Mouse (Mus musculus) liver, adult 2 months (tissue): ENCODE data around the gene Hoxb7. TPM values are rescaled to one million over a fixed set of nuclear protein-coding genes. Genes with fewer than 3 reads are reported as not detected.

Experiments used
- DNase-seq: peaks from one replicate; pipeline ENCODE4 v3.0.0-alpha.2; 2011; ENCODE audit warnings: low read depth, low spot score; ENCODE audit errors: extremely low read depth
- H3K27ac ChIP-seq: fragments of 200-500 bp; replicated peaks from 2 replicates; pipeline ENCODE4 v1.5.1; 2012; ENCODE audit warnings: low read depth, mild to moderate bottlenecking, control low read depth, inconsistent platforms, low read length; ENCODE audit not compliant: insufficient read depth
- H3K27me3 ChIP-seq: fragments of 200-500 bp; 2 replicates; pipeline ENCODE4 v1.6.1; 2012; ENCODE audit warnings: mild to moderate bottlenecking, moderate library complexity, low read length, inconsistent platforms; ENCODE audit not compliant: control insufficient read depth, insufficient read depth
- H3K36me3 ChIP-seq: fragments of 200-500 bp; 2 replicates; pipeline ENCODE4 v1.6.1; 2012; ENCODE audit warnings: low read length, inconsistent platforms; ENCODE audit not compliant: control insufficient read depth, insufficient read depth
- H3K4me1 ChIP-seq: fragments of 200-500 bp; 2 replicates; pipeline ENCODE4 v1.6.1; 2011; ENCODE audit warnings: low read length; ENCODE audit not compliant: control insufficient read depth, insufficient read depth
- H3K4me3 ChIP-seq: fragments of 200-500 bp; 2 replicates; pipeline ENCODE4 v1.5.1; 2011; ENCODE audit warnings: low read depth, mild to moderate bottlenecking, control low read depth, low read length, moderate library complexity; ENCODE audit not compliant: insufficient read depth
- H3K79me2 ChIP-seq: fragments of 200-500 bp; 2 replicates; pipeline ENCODE4 v1.6.1; 2012; ENCODE audit warnings: inconsistent platforms, mild to moderate bottlenecking, low read length, moderate library complexity; ENCODE audit not compliant: control insufficient read depth, insufficient read depth
- H3K9ac ChIP-seq: fragments of 200-500 bp; 2 replicates; pipeline ENCODE4 v1.6.1; 2012; ENCODE audit warnings: low read depth, mild to moderate bottlenecking, control low read depth, inconsistent platforms, low read length
- CTCF ChIP-seq: fragments of 200-500 bp; IDR thresholded peaks from 2 replicates; pipeline ENCODE4 v1.5.1; 2011; ENCODE audit warnings: low read depth, low read length, control low read depth
- POLR2A ChIP-seq: fragments of 200-500 bp; IDR thresholded peaks from 2 replicates; pipeline ENCODE4 v1.6.1; 2011; ENCODE audit warnings: low read length, control low read depth; ENCODE audit not compliant: insufficient read depth; ENCODE audit errors: extremely low read depth
- WGBS: fragments of 180-500 bp; shearing (Covaris S2); methylation state at CpG from one replicate; pipeline ENCODE4 v1.1.7; 2018; 5-methylcytosine and 5-hydroxymethylcytosine counted together
- polyA plus RNA-seq: library from polyadenylated mRNA; depleted of rRNA; stranded (reverse); fragments of >200 nt; gene quantifications from 2 replicates; pipeline ENCODE4 v1.2.3, GENCODE M21; 2012
- total RNA-seq: library from RNA; depleted of rRNA; stranded (reverse); fragments of >200 nt; gene quantifications from 2 replicates; pipeline ENCODE4 v1.2.3, GENCODE M21; 2014

Hoxb7 gene
- total and polyA plus RNA-seq, 2 experiments, result 0.09 to 0.17 TPM

GRCm38 (mm10) chr11:96286739-96287385, 439 bp downstream of the Hoxb7 start:
- Histone ChIP-seq H3K4me1 (peaks cover 3% of the 10 kb centered on the region; the same call in 1 of the 2 replicates), H3K4me3 (peak overlapping the region; percentile 32), H3K9ac (peak overlapping the region; percentile 46; the same call in 1 of the 2 replicates), H3K27ac (no peak overlapping the region), H3K79me2 (no peaks in the 10 kb centered on the region), H3K27me3 (peaks cover 28% of the 10 kb centered on the region), H3K36me3 (no peaks in the 10 kb centered on the region)
- TF ChIP-seq POLR2A (no peak), CTCF (no peak)
- 6% methylated on average over 55 of the region's 55 CpGs for WGBS
- DNase-seq, result no peak

DNA sequence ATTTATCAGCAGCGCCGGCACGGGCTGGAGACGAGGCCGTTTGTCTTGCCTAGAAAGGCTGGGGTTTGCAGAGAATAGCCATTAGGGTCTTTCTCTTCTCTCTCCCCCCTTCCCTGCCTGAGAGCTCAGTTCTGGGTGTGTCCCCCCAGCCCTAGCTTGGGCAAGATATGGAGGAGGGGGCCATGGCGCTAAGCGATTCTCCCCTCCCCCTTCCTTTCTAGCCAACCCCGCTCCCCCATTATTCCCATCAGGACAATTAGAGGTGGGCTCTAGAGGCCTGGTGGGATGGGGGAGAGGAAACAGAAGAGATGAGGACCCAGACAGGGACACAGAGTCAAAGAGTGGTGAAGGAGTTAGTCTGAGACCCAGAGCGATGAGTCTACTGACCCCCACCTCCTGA, 988 bp downstream of the Hoxb7 start:
- H3K9ac ChIP-seq, result no peak overlapping the region; the same call in 1 of the 2 replicates
- H3K4me3 ChIP-seq, result no peak overlapping the region
- H3K27ac ChIP-seq, result no peak overlapping the region
- TF ChIP-seq POLR2A (no peak), CTCF (no peak)
- H3K4me1 ChIP-seq, result peaks cover 3% of the 10 kb centered on the region; the same call in 1 of the 2 replicates
- H3K36me3 ChIP-seq, result no peaks in the 10 kb centered on the region
- 7% methylated on average over 9 of the region's 9 CpGs for WGBS
- peaks cover 28% of the 10 kb centered on the region for H3K27me3 ChIP-seq
- no peak for DNase-seq
- no peaks in the 10 kb centered on the region for H3K79me2 ChIP-seq

DNA sequence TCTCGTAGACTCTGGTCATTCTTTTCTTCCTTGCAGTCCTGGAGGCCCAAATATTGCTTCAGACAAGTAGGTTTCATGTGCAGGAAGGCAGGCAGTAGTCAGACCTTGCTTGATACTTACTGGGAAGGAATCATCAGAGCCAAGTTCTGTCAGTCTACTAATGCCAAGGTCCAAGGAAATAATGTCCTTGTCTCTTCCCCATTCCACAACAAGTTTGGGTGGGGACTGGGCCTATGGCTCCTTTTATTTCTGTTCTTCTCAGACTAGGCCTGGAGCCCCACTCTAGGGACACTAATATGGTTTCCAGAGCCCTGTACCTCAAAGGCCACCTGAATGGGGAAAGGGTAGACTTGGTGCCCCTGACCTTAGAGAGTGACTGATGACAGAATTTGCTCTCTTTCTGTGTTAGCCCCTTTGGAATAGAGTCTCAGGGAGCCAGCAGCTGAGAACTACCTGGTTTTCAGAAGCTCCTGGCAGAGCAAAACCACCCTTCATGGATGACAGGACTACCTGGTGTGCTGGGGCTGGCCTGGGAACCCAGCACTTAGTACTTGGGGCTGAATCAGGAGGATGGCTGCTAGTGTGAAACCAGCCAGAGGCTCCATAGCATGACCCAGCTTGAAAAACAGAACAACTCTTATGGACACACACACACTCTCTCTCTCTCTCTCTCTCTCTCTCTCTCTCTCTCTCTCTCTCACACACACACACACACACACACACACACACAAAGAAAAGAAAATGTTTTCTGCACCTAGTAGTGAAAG, 2.2 kb downstream of the Hoxb7 start:
- peaks cover 3% of the 10 kb centered on the region; the same call in 1 of the 2 replicates for H3K4me1 ChIP-seq
- H3K36me3 ChIP-seq, result no peaks in the 10 kb centered on the region
- H3K27me3 ChIP-seq, result peaks cover 24% of the 10 kb centered on the region
- no peak for DNase-seq
- H3K4me3 ChIP-seq, result no peak overlapping the region
- H3K9ac ChIP-seq, result no peak overlapping the region
- H3K79me2 ChIP-seq, result no peaks in the 10 kb centered on the region
- TF ChIP-seq CTCF (no peak), POLR2A (no peak)
- WGBS, result 30% methylated on average over 1 of the region's 1 CpGs
- no peak overlapping the region for H3K27ac ChIP-seq

- DNase-seq, result no peak
- Histone ChIP-seq H3K79me2 (no peaks in the 10 kb centered on the region), H3K4me3 (no peak overlapping the region), H3K4me1 (no peaks in the 10 kb centered on the region), H3K27me3 (peaks cover 22% of the 10 kb centered on the region), H3K9ac (no peak overlapping the region), H3K27ac (no peak overlapping the region), H3K36me3 (no peaks in the 10 kb centered on the region)
- TF ChIP-seq POLR2A, result no peak
- TF ChIP-seq CTCF, result no peak
- WGBS, result 18% methylated on average over 21 of the region's 21 CpGs
Observed at GRCm38 (mm10) chr11:96289293-96289692, 2.9 kb downstream of the Hoxb7 start.

- no peaks in the 10 kb centered on the region for H3K36me3 ChIP-seq
- no peaks in the 10 kb centered on the region for H3K79me2 ChIP-seq
- H3K27ac ChIP-seq, result no peak overlapping the region
- peaks cover 18% of the 10 kb centered on the region for H3K27me3 ChIP-seq
- no peak overlapping the region for H3K4me3 ChIP-seq
- no peak for TF ChIP-seq POLR2A
- no peak for TF ChIP-seq CTCF
- no peaks in the 10 kb centered on the region for H3K4me1 ChIP-seq
- 32% methylated on average over 6 of the region's 6 CpGs for WGBS
- H3K9ac ChIP-seq, result no peak overlapping the region
- DNase-seq, result no peak
Observed at GRCm38 (mm10) chr11:96289837-96290236, 3.4 kb downstream of the Hoxb7 start.
